In genomic region chr9:55325564-55326514, GRCm38 (mm10) we compare ENCODE assay signal across 8 mouse cellular contexts. TPM values are rescaled to one million over a fixed set of nuclear protein-coding genes. Genes with fewer than 3 reads are reported as not detected.
DNase-seq lines count a peak whose midpoint lies in the region; ATAC-seq and TF ChIP-seq lines count a peak whose summit lies in the region.

No protein-coding gene starts in this region.

- TF ChIP-seq POLR2A in lung, adult 2 months (IDR thresholded peaks at IDR 0.05; ENCODE audit: borderline replicate concordance, extremely low read depth, low read depth, low read length) = no peak

- ATAC-seq in neural tube, embryonic 12.5 days (ENCODE audit: low FRiP score, low read depth) = no peak
- ATAC-seq in erythroid progenitor cell, adult 5-6 weeks (replicated peaks; ENCODE audit: low FRiP score, poor library complexity, severe bottlenecking) = no peak

- H3K4me2 ChIP-seq in neural tube, embryonic 12.5 days (replicated peaks) = peak overlapping the region; percentile 82

- 0 out of 2 replicates have a peak overlapping the region, but pooled peaks have one; percentile 59 for H3K27ac ChIP-seq in neural tube, embryonic 12.5 days

- TF ChIP-seq CTCF in lung, adult 2 months (IDR thresholded peaks at IDR 0.05; ENCODE audit: insufficient read depth, low read length) = no peak

- H3K27me3 ChIP-seq in neural tube, embryonic 12.5 days (replicated peaks) = peaks cover 22% of the 10 kb centered on the region

- H3K4me1 ChIP-seq in lung, adult 2 months (ENCODE audit: control insufficient read depth, insufficient read depth, low read length) = peaks cover 2% of the 10 kb centered on the region; the same call in 1 of the 2 replicates
- H3K4me1 ChIP-seq in neural tube, embryonic 12.5 days = peaks cover 9% of the 10 kb centered on the region

- H3K36me3 ChIP-seq in neural tube, embryonic 12.5 days = no peaks in the 10 kb centered on the region

- WGBS in lung, adult 2 months = 15% methylated on average over 18 of the region's 18 CpGs
- WGBS in neural tube, embryonic 12.5 days = 17% methylated on average over 18 of the region's 18 CpGs

- peak overlapping the region; percentile 71 for H3K9ac ChIP-seq in neural tube, embryonic 12.5 days

- peak overlapping the region; percentile 78 for H3K4me3 ChIP-seq in lung, adult 2 months (replicated peaks; ENCODE audit: extremely low read depth, low read depth, low read length)
- H3K4me3 ChIP-seq in neural tube, embryonic 12.5 days = peak overlapping the region; percentile 70

- H3K9me3 ChIP-seq in neural tube, embryonic 12.5 days = no peaks in the 10 kb centered on the region

- no peak for DNase-seq in lung, adult 2 months
- DNase-seq in lung, postnatal 36 days = no peak
- peak; percentile 21 for DNase-seq in embryo, embryonic 11 days
- peak; percentile 34 for DNase-seq in induced T-regulatory cell, adult 2 months (ENCODE audit: low read depth)
- DNase-seq in urinary bladder, postnatal 36 days (ENCODE audit: low spot score in 2 of 2) = no peak
- DNase-seq in spleen, postnatal 36 days (ENCODE audit: low spot score in 2 of 2) = no peak

RNA-seq across cellular contexts. Expression of gene Nrg4, which starts 0.8 kb away (rescaled TPM):
- 3.5 and 3.7 TPM in 2 replicates for polyA plus RNA-seq in lung, adult 2 months (2012; rRNA removed)
- polyA plus RNA-seq in neural tube, embryonic 12.5 days (2016; fragmentation: Nextera tagmentation; extraction: Ambion mirVana) = 1.3 and 1.6 TPM in 2 replicates
- total RNA-seq in erythroid progenitor cell, adult 5-6 weeks (2015; ENCODE audit: low replicate concordance) = 1.7 and 3.6 TPM in 2 replicates
- 2.3 and 2.7 TPM in 2 replicates for total RNA-seq in erythroid progenitor cell, adult 5-6 weeks (2017; ENCODE audit: low replicate concordance)

RNA-seq across cellular contexts. Expression of gene Tmem266, which starts 0.9 kb away (rescaled TPM):
- polyA plus RNA-seq in lung, adult 2 months (2012; rRNA removed) = 0.29 and 0.33 TPM in 2 replicates
- 1.7 and 2.0 TPM in 2 replicates for polyA plus RNA-seq in neural tube, embryonic 12.5 days (2016; fragmentation: Nextera tagmentation; extraction: Ambion mirVana)
- total RNA-seq in erythroid progenitor cell, adult 5-6 weeks (2015; ENCODE audit: low replicate concordance) = not detected in 2 replicates
- total RNA-seq in erythroid progenitor cell, adult 5-6 weeks (2017; ENCODE audit: low replicate concordance) = not detected in 2 replicates

Comparison
In these comparisons a context has a peak if more than half of its experiments do, and no peak if none do; other contexts are left out.
1. DNase-seq: peak in embryo, embryonic 11 days (single experiment) and induced T-regulatory cell, adult 2 months (single experiment); none in lung, adult 2 months (single experiment), lung, postnatal 36 days (single experiment), urinary bladder, postnatal 36 days (0 of 2) and spleen, postnatal 36 days (0 of 2).